Comparison of ENCODE assay signal across 10 mouse cellular contexts in the genomic region with DNA sequence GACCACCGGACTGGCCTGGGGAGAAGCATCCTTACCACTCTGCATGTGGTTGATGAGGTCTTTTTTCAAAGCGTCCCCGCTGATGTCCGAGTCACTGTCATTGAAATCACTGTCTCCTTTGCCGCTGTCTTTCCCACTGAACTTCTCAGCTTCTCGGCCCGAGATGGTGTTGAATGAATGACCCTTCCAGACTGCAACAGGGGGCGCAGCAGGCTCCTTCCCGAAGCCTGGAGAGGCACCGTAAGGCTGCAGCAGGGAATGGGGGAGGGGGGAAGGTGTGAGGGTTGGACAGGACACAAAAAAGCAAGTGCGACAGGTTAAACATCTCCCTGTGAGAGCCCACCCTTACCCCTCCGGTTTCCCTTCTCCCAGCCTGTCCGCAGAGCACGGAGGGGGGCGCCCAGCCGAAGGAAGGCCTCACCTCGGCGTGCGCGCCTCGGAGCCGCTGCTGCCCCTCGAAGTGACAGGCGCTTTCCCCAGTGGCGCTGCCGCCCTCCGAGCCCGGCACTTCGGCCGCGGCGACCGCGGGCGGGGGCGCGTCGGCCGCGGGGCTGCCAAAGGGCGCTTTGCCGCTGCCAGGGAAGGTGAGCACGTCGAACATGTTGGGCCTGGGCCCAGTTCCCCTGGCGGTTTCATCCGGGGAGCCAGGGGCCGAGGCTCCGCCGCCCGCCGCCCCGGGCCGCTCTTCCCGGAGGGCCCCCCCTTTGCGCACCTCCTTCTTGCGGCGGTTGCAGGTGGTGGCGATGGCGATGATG. TPM values are rescaled to one million over a fixed set of nuclear protein-coding genes. Genes with fewer than 3 reads are reported as not detected.
A peak's percentile ranks its signal among the peaks of the same experiment; 100 is the strongest.
DNase-seq lines count a peak whose midpoint lies in the region; ATAC-seq lines count a peak whose summit lies in the region.
"Had no signal": no experiment of that assay in that cellular context is flagged by ENCODE, and none has a peak within 500 bp of the region (broad histone marks: within the 10 kb centered on the region; RNA-seq: fewer than 3 reads in every experiment).

No protein-coding gene starts in this region.

- peaks cover 66% of the 10 kb centered on the region for H3K27me3 ChIP-seq in limb, embryonic 11.5 days (ENCODE audit: control insufficient read depth, insufficient read depth, low read length)
- H3K27me3 ChIP-seq in stomach, embryonic 15.5 days (replicated peaks): peaks cover 66% of the 10 kb centered on the region

- 2% methylated on average over 41 of the region's 59 CpGs for whole genome bisulfite sequencing in limb, embryonic 11.5 days
- 6% methylated on average over 38 of the region's 59 CpGs for WGBS in stomach, embryonic 15.5 days

- ATAC-seq in limb, embryonic 11.5 days (ENCODE audit: insufficient number of reproducible peaks, low FRiP score, low TSS enrichment, low read depth): no peak
- ATAC-seq in stomach, embryonic 15.5 days (ENCODE audit: insufficient read depth, low FRiP score, low read depth): no peak

- peak; percentile 7 for DNase-seq in cerebellum, adult 9-11 months
- no peak for DNase-seq in cerebellum, postnatal 4 days (ENCODE audit: low spot score in 2 of 2)
- DNase-seq in right cerebral cortex, postnatal 14 days: peak; percentile 12
- DNase-seq in right cerebral cortex, adult 18-20 months: no peak
- peak; percentile 38 for DNase-seq in limb, embryonic 11.5 days (ENCODE audit: low spot score)
- DNase-seq in spleen, postnatal 36 days (ENCODE audit: low spot score in 2 of 2): no peak
- DNase-seq in frontal cortex, adult 2 months (ENCODE audit: extremely low spot score in 1 of 2, low spot score in 1 of 2): no peak

- H3K36me3 ChIP-seq in limb, embryonic 11.5 days (ENCODE audit: control insufficient read depth, insufficient read depth, low read length): no peaks in the 10 kb centered on the region
- no peaks in the 10 kb centered on the region for H3K36me3 ChIP-seq in stomach, embryonic 15.5 days

- H3K4me2 ChIP-seq in limb, embryonic 11.5 days (ENCODE audit: low read depth, severe bottlenecking): peak overlapping the region; percentile 51
- H3K4me2 ChIP-seq in stomach, embryonic 15.5 days: peak overlapping the region; percentile 86

- peaks cover 10% of the 10 kb centered on the region; the same call in 1 of the 2 replicates for H3K4me1 ChIP-seq in limb, embryonic 11.5 days (ENCODE audit: control insufficient read depth, insufficient read depth, low read length)
- peaks cover 29% of the 10 kb centered on the region for H3K4me1 ChIP-seq in stomach, embryonic 15.5 days

- peak overlapping the region; percentile 30 for H3K4me3 ChIP-seq in limb, embryonic 11.5 days (ENCODE audit: low read depth, low read length)
- peak overlapping the region; percentile 35 for H3K4me3 ChIP-seq in stomach, embryonic 15.5 days (replicated peaks)

- H3K9ac ChIP-seq in limb, embryonic 11.5 days (ENCODE audit: low read length): no peak overlapping the region
- no peak overlapping the region for H3K9ac ChIP-seq in stomach, embryonic 15.5 days

- H3K9me3 ChIP-seq in limb, embryonic 11.5 days (ENCODE audit: control insufficient read depth, low read length): no peaks in the 10 kb centered on the region
- no peaks in the 10 kb centered on the region for H3K9me3 ChIP-seq in stomach, embryonic 15.5 days

- no peak overlapping the region for H3K27ac ChIP-seq in limb, embryonic 11.5 days (replicated peaks; ENCODE audit: low read depth, low read length)
- H3K27ac ChIP-seq in stomach, embryonic 15.5 days: no peak overlapping the region

RNA-seq across cellular contexts. Expression of a gene that starts 2.9 kb away (rescaled TPM):
- polyA plus RNA-seq in limb, embryonic 11.5 days (2014; fragmentation: Nextera tagmentation; extraction: Ambion mirVana): 3.5 and 4.6 TPM in 2 replicates
- polyA plus RNA-seq in stomach, embryonic 15.5 days (2015; fragmentation: Nextera tagmentation; extraction: Ambion mirVana): 1.0 TPM in 2 replicates
- 26.4 and 26.9 TPM in 2 replicates for polyA plus RNA-seq in frontal cortex, adult 2 months (2012; rRNA removed)
- polyA plus RNA-seq: liver, embryonic 16.5 days; spleen, adult 2 months had no signal

Comparison
In these comparisons a context has a peak if more than half of its experiments do, and no peak if none do; other contexts are left out.
1. DNase-seq: peak in cerebellum, adult 9-11 months (single experiment), right cerebral cortex, postnatal 14 days (single experiment) and limb, embryonic 11.5 days (single experiment); none in cerebellum, postnatal 4 days (0 of 2), right cerebral cortex, adult 18-20 months (single experiment), spleen, postnatal 36 days (0 of 2) and frontal cortex, adult 2 months (0 of 2).